Mouse (Mus musculus): Measurements from ENCODE around the gene Zcchc8. TPM values are rescaled to one million over a fixed set of nuclear protein-coding genes. Genes with fewer than 3 reads are reported as not detected.

The Zcchc8 gene
- polyA plus RNA-seq (2012; rRNA removed; ENCODE audit: low replicate concordance) = 17.7 and 30.9 TPM in 2 replicates

DNA sequence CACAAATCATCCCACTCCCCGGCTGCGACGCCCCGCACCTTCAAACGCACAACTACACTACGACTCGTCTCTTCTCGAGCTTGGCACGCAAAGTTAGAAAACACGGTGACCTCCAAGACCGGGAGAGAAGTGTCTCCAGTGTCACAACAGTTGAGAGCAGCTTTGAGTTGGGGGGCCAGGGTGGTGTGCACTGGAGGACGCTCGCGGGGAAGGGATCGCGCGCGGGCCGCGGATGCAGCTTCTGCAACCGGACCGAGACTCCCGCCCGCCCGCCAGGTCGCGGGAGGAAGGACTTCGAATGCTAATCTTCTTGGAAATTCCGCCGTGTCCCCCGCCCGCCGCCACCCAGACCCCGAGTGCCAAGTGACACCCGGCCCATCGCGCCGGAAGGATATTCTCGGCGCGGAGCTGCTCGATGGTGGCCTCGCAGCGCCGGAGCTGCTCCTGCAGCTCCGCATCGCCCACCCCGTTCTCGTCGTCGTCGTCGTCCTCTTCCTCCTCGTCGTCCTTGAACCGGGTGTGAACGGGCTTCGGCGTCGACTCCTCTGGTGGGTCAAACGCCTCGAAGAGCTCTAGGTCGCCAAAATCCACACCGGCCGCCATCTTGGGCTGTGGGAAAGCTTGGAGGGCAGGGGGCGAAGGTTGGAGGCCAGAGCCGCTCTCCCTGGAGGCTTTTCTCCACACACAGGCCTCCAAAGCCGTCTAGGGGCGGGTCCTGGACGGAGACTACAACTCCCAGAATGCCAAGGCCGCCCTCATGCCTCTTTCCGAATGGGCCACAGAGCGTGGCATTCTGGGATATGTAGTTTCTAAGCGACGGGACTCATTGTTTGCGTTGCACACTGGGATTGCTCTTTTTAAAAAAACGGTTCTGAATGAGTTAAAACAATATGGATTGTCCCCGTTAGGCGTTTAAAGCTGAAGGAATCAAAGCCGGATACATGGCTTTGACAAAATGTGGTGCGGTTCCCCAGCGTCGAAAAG lies at the start of gene Zcchc8:
Gene Zcchc8 (minus strand): TSS at position 773 of the 984 bp plus-strand sequence.

DNA sequence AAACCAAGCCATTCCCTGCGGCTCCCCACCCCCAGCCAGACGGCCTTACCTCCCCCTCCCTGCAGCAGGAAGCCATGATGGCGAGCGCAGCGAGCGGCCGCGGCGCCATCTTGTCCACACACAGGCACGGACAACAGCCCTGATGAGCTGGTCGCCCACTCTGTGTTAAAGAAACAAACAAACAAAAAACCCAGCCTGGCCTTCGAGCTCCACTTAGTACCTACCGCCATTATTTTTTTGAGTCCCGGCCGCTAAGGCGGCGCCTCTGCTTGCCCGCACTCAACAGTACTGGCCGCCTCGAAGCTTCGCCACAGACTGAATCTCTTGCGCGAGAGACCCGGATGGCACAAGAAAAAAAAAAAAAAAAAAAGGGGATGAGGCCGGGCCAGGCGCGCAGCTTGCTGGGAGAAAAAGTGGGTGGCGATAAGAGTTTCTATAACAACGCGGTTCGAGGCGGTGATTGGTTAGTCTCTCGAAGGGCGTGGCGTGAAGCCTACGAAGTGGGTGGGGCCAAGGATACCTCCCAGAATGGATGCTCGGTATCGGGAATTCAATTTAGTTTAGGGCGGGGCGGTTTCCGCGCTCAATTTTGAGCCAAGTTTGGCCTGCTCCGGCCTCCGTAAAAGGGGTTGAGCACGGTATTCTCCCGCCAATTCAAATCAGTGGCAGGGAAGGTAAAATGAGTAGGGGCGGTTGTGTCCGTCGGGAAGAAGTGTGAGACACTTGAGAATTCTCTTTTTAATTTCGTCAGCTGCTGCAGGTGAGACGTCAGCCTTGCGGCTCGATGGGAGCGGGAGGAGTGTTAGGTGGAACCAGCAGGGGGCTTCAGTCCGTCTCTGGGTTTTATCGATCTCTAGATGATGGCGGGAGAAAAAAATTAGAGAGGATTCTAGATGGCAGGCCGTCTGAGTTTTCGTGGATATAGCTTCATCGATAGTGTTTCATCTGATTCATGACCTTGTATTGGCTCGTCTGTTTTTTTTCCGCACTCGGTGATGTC lies 28.5 kb upstream of the Zcchc8 start, which contains the start of the genes Rsrc2 and Kntc1:
Gene Rsrc2 (minus strand): TSS at position 350 of the 1,000 bp plus-strand sequence.
Gene Kntc1 (plus strand): TSS at position 652 of the 1,000 bp plus-strand sequence.

GRCm38 (mm10) chr5:123684221-123685144 lies 36.4 kb downstream of the Zcchc8 start, which contains the start of gene Clip1:
Gene Clip1 (minus strand): TSS chr5:123684618.

Other genes starting within 250 kb of the Zcchc8 start
- gene Lrrc43, start 231.8 kb downstream of the Zcchc8 start, polyA plus RNA-seq (2012; rRNA removed; ENCODE audit: low replicate concordance) = not detected in 2 replicates
- gene Il31, start 231.6 kb downstream of the Zcchc8 start, polyA plus RNA-seq (2012; rRNA removed; ENCODE audit: low replicate concordance) = not detected in 2 replicates
- gene B3gnt4, start 210.6 kb downstream of the Zcchc8 start, polyA plus RNA-seq (2012; rRNA removed; ENCODE audit: low replicate concordance) = 0.59 and 0.79 TPM in 2 replicates
- gene Diablo, start 196.9 kb downstream of the Zcchc8 start, polyA plus RNA-seq (2012; rRNA removed; ENCODE audit: low replicate concordance) = 60.2 and 94.2 TPM in 2 replicates
- gene Gm49027, start 195.6 kb downstream of the Zcchc8 start, polyA plus RNA-seq (2012; rRNA removed; ENCODE audit: low replicate concordance) = 2.1 and 4.4 TPM in 2 replicates
- gene Vps33a, start 148.1 kb downstream of the Zcchc8 start, polyA plus RNA-seq (2012; rRNA removed; ENCODE audit: low replicate concordance) = 14.8 and 22.3 TPM in 2 replicates
- 18.1 and 36.1 TPM in 2 replicates for gene Clip1, start 36.5 kb downstream of the Zcchc8 start, polyA plus RNA-seq (2012; rRNA removed; ENCODE audit: low replicate concordance)
- gene Rsrc2, start 28.3 kb upstream of the Zcchc8 start, polyA plus RNA-seq (2012; rRNA removed; ENCODE audit: low replicate concordance) = 7.7 and 16.7 TPM in 2 replicates
- gene Kntc1, start 28.6 kb upstream of the Zcchc8 start, polyA plus RNA-seq (2012; rRNA removed; ENCODE audit: low replicate concordance) = 0.22 and 0.45 TPM in 2 replicates
- gene Hcar2, start 144.4 kb upstream of the Zcchc8 start, polyA plus RNA-seq (2012; rRNA removed; ENCODE audit: low replicate concordance) = 20.7 and 39.8 TPM in 2 replicates
- 56.6 and 69.7 TPM in 2 replicates for gene Hcar1, start 158.9 kb upstream of the Zcchc8 start, polyA plus RNA-seq (2012; rRNA removed; ENCODE audit: low replicate concordance)
- gene Denr, start 186.1 kb upstream of the Zcchc8 start, polyA plus RNA-seq (2012; rRNA removed; ENCODE audit: low replicate concordance) = 9.1 and 10.4 TPM in 2 replicates
- 2.0 TPM in 1 of 2 replicates, not detected in the other for gene Gm43518, start 206.3 kb upstream of the Zcchc8 start, polyA plus RNA-seq (2012; rRNA removed; ENCODE audit: low replicate concordance)
- gene Ccdc62, start 209.6 kb upstream of the Zcchc8 start, polyA plus RNA-seq (2012; rRNA removed; ENCODE audit: low replicate concordance) = 2.5 and 8.1 TPM in 2 replicates

Data from mammary gland, adult 2 months (tissue).